Mouse (Mus musculus) thymus, adult 2 months (tissue): ENCODE results near the gene Rab26.

Source experiments
- CTCF ChIP-seq: fragments of 200-500 bp; IDR thresholded peaks from 2 replicates; pipeline ENCODE4 v1.5.1; 2012; ENCODE audit warnings: mild to moderate bottlenecking, control low read depth, low read length, moderate library complexity, borderline replicate concordance; ENCODE audit not compliant: control insufficient read depth, poor library complexity, insufficient read depth; ENCODE audit errors: extremely low read depth
- POLR2A ChIP-seq: fragments of 200-500 bp; IDR thresholded peaks from 2 replicates; pipeline ENCODE4 v1.6.1; 2012; ENCODE audit warnings: mild to moderate bottlenecking, low read length, control low read depth, moderate library complexity; ENCODE audit not compliant: control insufficient read depth, poor library complexity, insufficient read depth; ENCODE audit errors: extremely low read depth

- no peak for TF ChIP-seq CTCF
- no peak for TF ChIP-seq POLR2A
Observed at GRCm38 (mm10) chr17:24537536-24537935, 3.5 kb upstream of the Rab26 start.
